Mouse (Mus musculus): ENCODE measurements around the gene Chd5. TPM values are rescaled to one million over a fixed set of nuclear protein-coding genes. Genes with fewer than 3 reads are reported as not detected.

The Chd5 gene
- polyA plus RNA-seq, 1 experiment from 2014 or later: 0.10 TPM

DNA sequence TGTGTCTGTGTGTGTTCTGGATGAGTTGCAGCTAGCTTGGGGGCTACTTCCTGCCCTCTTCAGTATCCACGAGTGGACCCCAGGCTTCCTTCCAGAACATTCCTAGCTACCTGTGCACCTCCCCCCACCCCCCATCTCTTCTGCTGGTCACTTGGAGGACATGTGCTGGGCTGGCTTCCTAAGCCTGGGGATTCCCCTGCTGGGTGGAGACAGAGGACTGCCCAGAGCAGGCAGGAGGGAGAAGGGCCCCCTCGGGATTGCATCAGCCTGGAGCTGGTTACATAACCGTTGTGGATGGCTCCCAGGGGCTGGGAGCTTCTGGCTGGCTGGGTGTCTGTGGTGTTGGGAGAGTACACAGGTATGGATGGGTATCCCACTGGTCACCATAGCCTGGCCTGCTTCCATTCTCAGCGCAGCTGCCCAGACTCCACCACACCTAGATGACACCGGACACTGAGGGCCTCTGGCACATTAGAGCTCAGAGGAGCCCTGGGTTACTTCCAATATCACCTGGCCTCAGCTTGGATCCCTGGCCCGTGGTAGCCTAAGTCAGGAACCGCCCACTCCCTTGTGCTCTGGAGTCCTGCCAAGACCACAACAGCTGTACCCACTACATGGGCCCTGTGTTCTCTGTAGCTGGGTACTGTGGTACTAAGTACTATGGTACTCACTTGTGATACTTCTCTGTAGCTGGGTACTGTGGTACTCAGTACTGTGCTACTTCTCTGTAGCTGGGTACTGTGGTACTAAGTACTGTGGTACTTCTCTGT lies 6.9 kb downstream of the Chd5 start:
- WGBS: 66% methylated on average over 7 of the region's 7 CpGs
- peaks cover 73% of the 10 kb centered on the region for H3K27me3 ChIP-seq (ENCODE audit: insufficient read depth, poor library complexity, severe bottlenecking)
- H3K4me1 ChIP-seq (replicated peaks): peaks cover 37% of the 10 kb centered on the region
- H3K27ac ChIP-seq: no peak overlapping the region
- no peak for DNase-seq (ENCODE audit: low spot score)
- H3K36me3 ChIP-seq: no peaks in the 10 kb centered on the region
- no peaks in the 10 kb centered on the region for H3K9me3 ChIP-seq
- no peak overlapping the region for H3K4me3 ChIP-seq

DNA sequence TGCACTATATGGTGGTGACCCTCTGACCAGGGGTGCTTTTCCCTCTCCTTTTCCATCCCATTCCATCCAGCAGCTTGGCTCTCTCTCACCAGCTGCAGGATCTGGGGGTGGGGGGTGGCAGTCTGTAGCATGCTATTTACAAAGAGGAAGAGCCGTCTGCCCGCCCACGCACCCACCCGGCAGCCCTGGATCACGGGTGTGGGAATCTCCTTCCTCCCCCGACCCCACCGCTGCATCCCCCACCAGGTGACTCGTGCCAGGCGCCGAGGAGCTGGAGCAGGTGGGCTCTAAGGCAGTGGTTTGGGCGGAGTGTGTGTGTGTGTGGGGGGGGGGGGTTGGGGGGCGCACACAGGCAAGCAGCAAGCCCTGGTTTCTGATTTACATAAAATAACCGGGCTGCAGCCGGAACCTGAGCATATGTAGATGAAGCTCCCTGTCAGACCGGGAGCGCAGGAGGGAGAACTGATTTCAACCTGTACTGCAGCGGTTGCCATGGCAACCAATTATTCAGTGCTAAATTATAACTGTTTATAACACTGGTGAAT lies 11.5 kb downstream of the Chd5 start:
- peaks cover 70% of the 10 kb centered on the region for H3K27me3 ChIP-seq (ENCODE audit: insufficient read depth, poor library complexity, severe bottlenecking)
- no peak overlapping the region for H3K27ac ChIP-seq
- H3K4me3 ChIP-seq: no peak overlapping the region
- WGBS: 12% methylated on average over 17 of the region's 17 CpGs
- no peak for DNase-seq (ENCODE audit: low spot score)
- no peaks in the 10 kb centered on the region for H3K9me3 ChIP-seq
- no peaks in the 10 kb centered on the region for H3K36me3 ChIP-seq
- H3K4me1 ChIP-seq (replicated peaks): peaks cover 32% of the 10 kb centered on the region

DNA sequence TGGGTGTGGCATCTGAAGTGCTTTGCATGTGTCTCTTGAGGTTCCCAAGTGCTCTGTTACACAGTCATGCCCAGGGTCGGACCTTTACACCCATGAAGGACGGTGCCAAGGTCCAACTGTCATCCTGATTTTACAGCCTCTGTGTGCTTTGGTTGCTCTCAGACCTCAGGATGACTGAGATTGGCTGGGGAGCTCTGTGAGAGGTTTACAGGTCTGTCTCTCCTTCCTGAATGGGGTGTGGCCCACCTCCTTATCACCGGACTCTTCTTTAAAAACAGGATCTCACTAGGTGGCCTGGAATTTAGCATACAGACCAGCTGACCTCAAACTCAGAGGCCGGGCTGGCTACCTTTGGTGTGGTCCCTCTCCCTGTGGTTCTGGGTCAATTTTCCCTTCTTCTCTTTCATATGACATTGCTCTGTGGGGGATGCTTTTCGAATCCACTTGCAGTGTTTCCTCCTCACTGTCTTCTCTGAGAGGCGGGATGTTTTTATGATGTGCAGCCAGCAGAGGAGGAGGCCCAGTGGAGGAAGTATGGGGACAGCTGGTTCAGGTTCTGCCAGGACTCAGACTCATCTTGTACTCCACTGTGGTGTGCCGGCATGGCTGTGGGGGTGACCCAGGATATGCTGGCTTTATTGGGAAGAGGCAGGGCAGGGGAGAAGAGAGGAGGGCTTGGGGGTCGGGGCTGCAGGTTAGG lies 12.4 kb downstream of the Chd5 start:
- Histone ChIP-seq H3K4me3 (no peak overlapping the region), H3K4me1 (replicated peaks) (peaks cover 32% of the 10 kb centered on the region), H3K27me3 (ENCODE audit: insufficient read depth, poor library complexity, severe bottlenecking) (peaks cover 70% of the 10 kb centered on the region), H3K27ac (no peak overlapping the region), H3K9me3 (no peaks in the 10 kb centered on the region), H3K36me3 (no peaks in the 10 kb centered on the region)
- 37% methylated on average over 8 of the region's 8 CpGs for WGBS
- DNase-seq (ENCODE audit: low spot score): no peak

DNA sequence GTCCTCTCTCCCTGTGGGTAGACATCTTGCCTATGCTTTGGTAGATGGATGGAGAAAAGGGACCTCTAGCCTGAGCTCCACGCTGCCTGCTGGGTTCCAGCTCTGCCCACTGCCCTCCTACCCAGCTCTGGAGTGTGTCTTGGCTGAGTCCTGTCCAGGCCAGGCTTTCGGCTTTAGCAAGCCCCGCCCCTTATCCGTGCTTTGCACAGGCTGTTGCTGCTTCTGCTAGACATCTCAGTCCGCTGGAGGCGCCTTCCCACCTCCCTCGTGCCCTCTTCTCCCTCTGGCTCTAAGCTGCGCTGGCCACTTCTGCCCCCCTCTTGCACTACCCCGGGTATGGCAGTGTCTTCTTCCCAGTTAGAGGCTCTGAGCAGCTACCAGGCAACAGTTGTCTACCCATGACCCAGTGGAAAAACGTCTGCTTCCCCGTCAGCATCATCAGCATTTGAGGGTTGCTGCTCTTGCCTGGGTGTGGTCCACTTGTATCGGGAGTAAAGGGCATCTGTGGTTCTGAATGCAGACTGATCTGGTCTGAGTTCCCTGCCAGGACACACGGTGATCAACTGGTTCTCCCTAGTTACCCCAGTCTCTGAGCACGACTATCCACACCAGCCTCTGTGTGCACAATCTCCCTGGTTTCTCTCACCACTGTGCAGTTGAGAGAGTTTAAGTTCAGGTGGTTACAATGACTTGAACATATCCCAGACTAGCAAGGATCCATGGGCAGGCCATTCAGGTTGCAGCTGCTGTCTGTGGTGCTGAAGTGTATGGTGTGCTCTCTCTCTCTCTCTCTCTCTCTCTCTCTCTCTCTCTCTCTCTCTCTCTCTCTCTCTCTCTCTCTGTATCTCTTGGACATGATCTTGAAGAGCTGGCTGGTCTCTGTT lies 13.2 kb downstream of the Chd5 start:
- Histone ChIP-seq H3K9me3 (no peaks in the 10 kb centered on the region), H3K36me3 (no peaks in the 10 kb centered on the region), H3K27me3 (ENCODE audit: insufficient read depth, poor library complexity, severe bottlenecking) (peaks cover 70% of the 10 kb centered on the region), H3K27ac (no peak overlapping the region), H3K4me1 (replicated peaks) (peaks cover 32% of the 10 kb centered on the region), H3K4me3 (no peak overlapping the region)
- 17% methylated on average over 14 of the region's 14 CpGs for WGBS
- DNase-seq (ENCODE audit: low spot score): no peak

DNA sequence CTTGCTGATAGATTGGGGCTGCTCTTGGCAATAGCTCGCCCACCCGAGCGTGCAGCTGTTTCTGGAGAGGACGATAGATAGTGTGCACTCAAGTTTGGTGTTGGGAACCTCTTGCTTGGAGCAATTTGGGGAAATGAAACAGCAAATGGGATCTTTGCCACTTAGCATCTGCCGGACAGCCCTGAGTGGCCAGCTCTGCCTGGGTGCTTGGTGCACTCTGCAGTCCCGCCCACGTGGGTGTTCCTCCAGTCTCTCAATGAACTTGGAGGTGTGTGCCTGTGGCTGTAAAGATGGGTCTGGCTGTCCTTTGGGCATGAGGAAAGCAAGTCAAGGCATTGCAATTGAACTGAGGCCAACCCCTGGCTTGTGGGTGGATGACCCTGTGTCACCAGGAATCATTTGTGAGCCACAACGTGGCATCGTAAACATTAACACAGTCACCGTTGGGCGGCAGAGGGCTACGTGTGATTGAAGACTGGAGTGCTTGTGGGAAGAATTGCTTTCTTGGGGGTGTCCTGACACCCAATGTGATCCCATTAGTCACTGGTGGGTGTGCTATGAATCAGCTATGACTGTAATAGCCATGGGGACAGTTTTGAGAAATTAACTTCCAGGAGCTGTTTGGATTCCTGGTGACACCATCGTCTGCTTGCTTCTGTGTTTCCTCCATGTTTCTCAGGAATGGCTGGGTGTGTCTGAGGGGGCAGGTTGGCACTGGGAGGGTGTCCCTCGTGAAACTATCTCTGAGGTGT lies 15.6 kb downstream of the Chd5 start:
- Histone ChIP-seq H3K9me3 (no peaks in the 10 kb centered on the region), H3K4me3 (no peak overlapping the region), H3K4me1 (replicated peaks) (peaks cover 32% of the 10 kb centered on the region), H3K27ac (no peak overlapping the region), H3K36me3 (no peaks in the 10 kb centered on the region), H3K27me3 (ENCODE audit: insufficient read depth, poor library complexity, severe bottlenecking) (peaks cover 59% of the 10 kb centered on the region)
- DNase-seq (ENCODE audit: low spot score): no peak
- 84% methylated on average over 14 of the region's 14 CpGs for WGBS

DNA sequence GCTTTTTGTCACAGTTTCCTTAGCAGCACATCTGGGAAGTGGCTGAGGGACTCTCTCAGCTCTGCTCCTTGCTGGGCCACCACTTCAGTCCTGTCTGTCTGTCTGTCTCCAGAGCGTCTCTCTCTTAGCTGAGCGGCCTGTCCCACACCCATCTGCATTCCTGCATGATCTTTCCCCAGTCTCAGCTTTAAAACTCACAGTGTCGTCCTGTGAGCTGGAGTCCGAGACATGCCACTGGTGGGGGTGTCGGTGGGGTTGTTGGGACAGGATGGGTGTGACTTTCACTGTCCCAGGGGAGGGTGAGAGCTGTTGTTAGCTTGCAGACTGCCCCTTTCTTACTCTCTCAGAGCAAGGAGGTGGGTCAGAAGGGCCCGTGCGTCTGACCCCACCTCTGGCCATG lies 17.2 kb downstream of the Chd5 start:
- Histone ChIP-seq H3K9me3 (no peaks in the 10 kb centered on the region), H3K27ac (no peak overlapping the region), H3K4me1 (replicated peaks) (peaks cover 32% of the 10 kb centered on the region), H3K27me3 (ENCODE audit: insufficient read depth, poor library complexity, severe bottlenecking) (peaks cover 59% of the 10 kb centered on the region), H3K4me3 (no peak overlapping the region), H3K36me3 (no peaks in the 10 kb centered on the region)
- 81% methylated on average over 7 of the region's 7 CpGs for WGBS
- DNase-seq (ENCODE audit: low spot score): no peak

DNA sequence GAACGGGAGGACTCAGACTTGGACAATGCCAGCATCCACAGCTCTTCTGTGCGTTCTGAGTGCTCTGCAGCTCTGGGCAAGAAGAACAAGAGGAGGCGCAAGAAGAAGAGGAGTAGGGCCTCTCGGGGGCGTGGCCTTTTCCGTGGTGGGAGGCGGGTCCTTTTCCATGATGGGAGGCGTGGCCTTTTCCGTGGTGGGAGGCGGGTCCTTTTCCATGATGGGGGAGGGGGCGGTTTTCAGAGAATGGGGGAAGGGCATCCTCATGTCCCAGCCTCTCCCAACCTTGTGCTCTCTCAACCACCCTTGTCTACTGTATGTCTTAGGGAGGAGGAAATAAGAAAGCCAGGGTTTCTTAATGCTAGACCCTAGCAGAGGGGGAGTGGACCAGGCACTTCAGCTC lies 21.2 kb downstream of the Chd5 start:
- peaks cover 40% of the 10 kb centered on the region for H3K4me1 ChIP-seq (replicated peaks)
- peaks cover 42% of the 10 kb centered on the region for H3K27me3 ChIP-seq (ENCODE audit: insufficient read depth, poor library complexity, severe bottlenecking)
- no peak for DNase-seq (ENCODE audit: low spot score)
- no peaks in the 10 kb centered on the region for H3K36me3 ChIP-seq
- H3K4me3 ChIP-seq: no peak overlapping the region
- H3K9me3 ChIP-seq: no peaks in the 10 kb centered on the region
- WGBS: 8% methylated on average over 11 of the region's 11 CpGs
- no peak overlapping the region for H3K27ac ChIP-seq

DNA sequence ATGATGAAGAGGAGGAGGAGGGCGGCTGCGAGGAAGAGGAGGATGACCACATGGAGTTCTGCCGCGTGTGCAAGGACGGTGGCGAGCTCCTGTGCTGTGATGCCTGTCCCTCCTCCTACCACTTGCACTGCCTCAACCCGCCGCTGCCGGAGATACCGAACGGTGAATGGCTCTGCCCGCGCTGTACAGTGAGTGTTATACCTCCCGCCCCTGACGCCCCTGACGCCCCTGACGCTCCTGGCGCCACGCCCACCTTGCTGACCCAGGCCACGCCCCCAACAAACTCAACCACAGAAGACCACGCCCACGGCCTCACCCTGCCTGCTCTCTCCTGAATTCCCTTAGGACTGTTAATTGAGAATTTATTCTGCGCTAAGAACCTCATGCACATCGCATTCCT lies 22.4 kb downstream of the Chd5 start:
- DNase-seq (ENCODE audit: low spot score): peak; percentile 76
- Histone ChIP-seq H3K4me3 (peak overlapping the region; percentile 39), H3K9me3 (no peaks in the 10 kb centered on the region), H3K27ac (no peak overlapping the region), H3K4me1 (replicated peaks) (peaks cover 50% of the 10 kb centered on the region), H3K27me3 (ENCODE audit: insufficient read depth, poor library complexity, severe bottlenecking) (peaks cover 46% of the 10 kb centered on the region), H3K36me3 (no peaks in the 10 kb centered on the region)
- WGBS: under 1% methylated on average over 24 of the region's 24 CpGs

DNA sequence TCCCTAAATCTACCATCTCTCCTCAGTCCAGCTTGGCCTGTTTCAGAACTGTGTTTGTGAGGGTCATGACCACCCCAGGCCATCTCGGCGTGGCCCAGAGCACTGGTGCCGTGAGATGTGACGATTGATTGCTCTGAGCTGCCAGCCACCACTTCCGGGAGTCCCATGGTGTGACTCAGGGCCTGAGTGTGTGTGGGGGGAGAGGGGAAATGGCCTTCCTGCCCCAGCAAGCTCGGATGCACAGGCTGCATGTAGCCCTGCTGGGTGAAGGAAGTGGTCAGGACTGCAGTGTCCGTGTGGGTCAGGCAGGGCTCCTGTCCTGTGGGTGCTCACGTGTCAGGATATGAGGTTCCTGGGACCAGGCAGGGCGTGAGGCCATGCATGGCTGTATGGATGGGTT lies 23.7 kb downstream of the Chd5 start:
- H3K27ac ChIP-seq: no peak overlapping the region
- 78% methylated on average over 9 of the region's 9 CpGs for WGBS
- H3K4me3 ChIP-seq: no peak overlapping the region
- H3K4me1 ChIP-seq (replicated peaks): peaks cover 50% of the 10 kb centered on the region
- H3K27me3 ChIP-seq (ENCODE audit: insufficient read depth, poor library complexity, severe bottlenecking): peaks cover 52% of the 10 kb centered on the region
- no peaks in the 10 kb centered on the region for H3K9me3 ChIP-seq
- H3K36me3 ChIP-seq: no peaks in the 10 kb centered on the region
- no peak for DNase-seq (ENCODE audit: low spot score)

DNA sequence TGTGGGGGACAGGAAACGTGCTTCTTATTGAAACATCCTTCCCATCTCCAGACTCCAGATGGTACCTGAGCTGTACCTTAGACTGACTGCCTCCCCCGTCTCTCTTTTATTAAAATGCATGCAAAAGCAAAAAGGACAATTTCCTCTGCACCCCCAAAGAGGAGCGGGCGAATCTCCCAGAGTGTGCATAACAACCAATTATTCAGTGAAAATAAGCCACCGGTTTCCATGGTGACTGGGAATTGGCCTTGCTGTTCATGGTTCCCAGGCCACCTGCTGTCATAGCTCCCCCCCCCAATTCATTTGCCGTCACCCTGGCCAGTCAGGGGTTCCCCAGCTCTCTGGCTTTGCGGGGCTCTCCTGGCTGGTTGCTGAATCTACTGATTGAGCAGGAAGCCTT lies 26.8 kb downstream of the Chd5 start:
- H3K4me1 ChIP-seq (replicated peaks): peaks cover 44% of the 10 kb centered on the region
- no peak for DNase-seq (ENCODE audit: low spot score)

DNA sequence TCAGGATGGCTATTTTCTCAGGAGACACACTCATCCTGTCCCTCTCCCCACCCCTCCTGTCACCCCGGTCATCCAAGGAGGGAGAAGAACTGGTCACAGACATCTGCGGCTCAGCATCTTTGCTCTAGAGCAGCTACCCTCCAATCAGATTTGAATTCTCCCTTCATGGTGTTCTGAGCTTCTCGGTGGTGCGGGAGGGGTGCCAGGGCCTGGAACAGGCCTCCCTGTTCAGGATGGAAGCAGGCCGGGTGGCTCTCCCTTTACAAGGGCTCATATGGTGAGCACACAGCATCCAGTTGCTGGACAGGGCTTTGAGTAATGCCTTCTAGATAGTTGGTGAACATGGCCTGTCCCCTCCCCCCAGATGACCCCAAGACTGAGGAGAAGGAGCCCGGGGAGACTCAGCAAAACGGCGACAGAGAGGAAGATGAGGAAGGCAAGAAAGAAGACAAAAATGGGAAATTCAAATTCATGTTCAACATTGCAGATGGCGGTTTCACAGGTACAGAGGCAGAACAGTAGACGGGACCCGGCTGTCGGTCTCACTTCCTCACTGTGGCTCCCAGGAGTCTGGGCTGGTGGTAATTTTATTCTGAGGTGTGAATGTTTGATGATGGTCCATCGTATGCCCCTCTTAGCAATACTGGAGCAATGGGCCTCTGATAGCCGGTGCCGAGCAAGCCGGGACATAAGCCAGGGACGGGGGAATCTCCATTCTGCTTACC lies 44.2 kb downstream of the Chd5 start:
- DNase-seq (ENCODE audit: low spot score): no peak
- H3K36me3 ChIP-seq: no peaks in the 10 kb centered on the region
- H3K9me3 ChIP-seq: no peaks in the 10 kb centered on the region
- H3K4me1 ChIP-seq (replicated peaks): peaks cover 9% of the 10 kb centered on the region; the same call in 1 of the 2 replicates
- 86% methylated on average over 17 of the region's 17 CpGs for WGBS
- no peak overlapping the region for H3K27ac ChIP-seq
- H3K4me3 ChIP-seq: no peak overlapping the region
- H3K27me3 ChIP-seq (ENCODE audit: insufficient read depth, poor library complexity, severe bottlenecking): no peaks in the 10 kb centered on the region

More for the DNA sequence above, 26.8 kb downstream of the Chd5 start:
- Histone ChIP-seq H3K27me3 (ENCODE audit: insufficient read depth, poor library complexity, severe bottlenecking) (peaks cover 35% of the 10 kb centered on the region), H3K4me3 (no peak overlapping the region), H3K36me3 (no peaks in the 10 kb centered on the region), H3K27ac (no peak overlapping the region; the same call in 1 of the 2 replicates), H3K9me3 (no peaks in the 10 kb centered on the region)
- 62% methylated on average over 7 of the region's 7 CpGs for WGBS

All from hindbrain, embryonic 10.5 days (tissue).